Mouse (Mus musculus) E14TG2a.4 (cell line): ENCODE results near the gene Ercc1.

Source experiments
- CTCF ChIP-seq: conservative IDR thresholded peaks from 2 replicates; pipeline ENCODE4 v1.5.1; 2014; ENCODE audit warnings: low read length
- POU5F1 ChIP-seq: IDR thresholded peaks from 2 replicates; pipeline ENCODE4 v1.6.1; 2014; ENCODE audit warnings: low read length, borderline replicate concordance

DNA sequence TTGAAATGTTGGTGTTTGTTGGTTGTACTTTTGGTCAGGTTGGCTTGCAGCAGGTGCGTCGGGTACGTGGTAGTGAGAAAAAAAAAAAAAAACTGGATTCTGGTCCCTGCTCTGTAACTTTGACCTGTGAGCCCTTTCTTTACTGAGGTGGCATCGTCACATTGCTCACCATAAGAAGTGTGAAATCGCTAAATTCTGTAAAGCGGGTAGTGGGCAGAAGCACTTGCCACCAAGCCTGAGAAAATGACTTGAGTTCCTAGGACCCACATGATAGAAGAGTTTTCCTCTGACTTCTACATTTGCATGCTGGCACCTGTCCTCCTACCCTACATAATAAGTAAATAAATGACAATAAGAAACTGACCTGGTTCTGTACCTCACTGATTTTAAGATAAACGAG is 23.9 kb upstream of the Ercc1 start:
- TF ChIP-seq CTCF (no peak), POU5F1 (no peak)
